In the genomic region with DNA sequence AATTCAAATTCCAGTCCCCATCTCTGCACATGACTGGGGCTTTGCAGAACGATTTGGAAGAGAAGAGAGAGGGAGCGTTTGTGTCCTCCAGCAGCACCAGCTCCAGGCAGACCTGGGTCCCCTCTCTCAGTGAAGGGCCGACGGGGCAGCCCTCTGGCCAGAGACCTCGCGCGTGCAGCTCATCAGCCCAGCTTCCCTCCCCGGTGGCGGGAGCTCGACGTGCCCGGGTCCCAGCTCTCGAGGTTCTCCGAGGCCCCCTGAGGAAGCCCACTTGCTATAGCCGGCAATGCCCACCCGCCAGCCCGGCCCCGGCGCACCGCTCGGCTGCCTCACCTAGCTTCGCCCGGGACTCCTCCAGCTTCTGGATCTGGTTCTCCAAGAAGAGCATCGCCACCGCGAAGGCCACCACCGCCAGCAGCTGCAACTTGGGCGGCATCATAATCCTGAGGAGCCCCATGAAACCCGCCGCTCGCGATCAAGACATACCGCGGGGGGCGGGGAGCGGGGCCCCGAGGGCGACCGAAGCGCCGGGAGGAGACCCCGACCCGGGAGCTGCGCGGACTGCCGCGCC, we compare ENCODE assay signal across 8 mouse cellular contexts. TPM values are rescaled to one million over a fixed set of nuclear protein-coding genes. Genes with fewer than 3 reads are reported as not detected.
A peak's percentile ranks its signal among the peaks of the same experiment; 100 is the strongest.
DNase-seq lines count a peak whose midpoint lies in the region; ATAC-seq and TF ChIP-seq lines count a peak whose summit lies in the region.

No protein-coding gene starts in this region.

- H3K27me3 ChIP-seq in heart, adult 2 months (ENCODE audit: control insufficient read depth, insufficient read depth, low read length): no peaks in the 10 kb centered on the region
- H3K27me3 ChIP-seq in kidney, postnatal 0 days (ENCODE audit: insufficient read depth, low read length): no peaks in the 10 kb centered on the region
- H3K27me3 ChIP-seq in lung, embryonic 14.5 days (ENCODE audit: insufficient read depth, low read length): no peaks in the 10 kb centered on the region
- H3K27me3 ChIP-seq in neural tube, embryonic 14.5 days (ENCODE audit: control insufficient read depth, insufficient read depth, low read length): no peaks in the 10 kb centered on the region

- no peak for TF ChIP-seq POLR2A in brain, embryonic 14.5 days (IDR thresholded peaks at IDR 0.05; ENCODE audit: borderline replicate concordance, extremely low read depth, insufficient read depth, insufficient read length, poor library complexity, severe bottlenecking)
- no peak for TF ChIP-seq POLR2A in heart, adult 2 months (IDR thresholded peaks at IDR 0.05; ENCODE audit: insufficient read depth, low read depth, low read length)

- no peak for TF ChIP-seq EP300 in heart, adult 2 months (IDR thresholded peaks at IDR 0.05; ENCODE audit: insufficient read depth, low read depth, low read length)

- no peak for DNase-seq in cerebellum, adult 11 months
- peak; percentile 54 for DNase-seq in 3T3-L1 (ENCODE audit: low read depth, low spot score)
- peak; percentile 63 for DNase-seq in brain, embryonic 14.5 days (ENCODE audit: low read depth)
- peak in 1 of 2 experiments; percentile 69 for DNase-seq in heart, adult 2 months
- DNase-seq in kidney, postnatal 0 days (ENCODE audit: low spot score): peak; percentile 46
- peak; percentile 61 for DNase-seq in lung, embryonic 14.5 days

- intact Hi-C loops in heart, adult 2 months (cut with DNase I): loop anchor here (2.0 kb wide), 1 partner anchor 45 kb away; no protein-coding TSS in a partner anchor

- WGBS in heart, adult 2 months: 1% methylated on average over 47 of the region's 47 CpGs
- 0% methylated on average over 41 of the region's 47 CpGs for WGBS in kidney, postnatal 0 days
- WGBS in lung, embryonic 14.5 days: 0% methylated on average over 45 of the region's 47 CpGs
- WGBS in neural tube, embryonic 14.5 days: under 1% methylated on average over 35 of the region's 47 CpGs

- H3K4me3 ChIP-seq in heart, adult 2 months: peak overlapping the region; percentile 92
- H3K4me3 ChIP-seq in kidney, postnatal 0 days (replicated peaks; ENCODE audit: low read depth, low read length): peak overlapping the region; percentile 93
- H3K4me3 ChIP-seq in lung, embryonic 14.5 days (ENCODE audit: low read depth, low read length): peak overlapping the region; percentile 85
- H3K4me3 ChIP-seq in neural tube, embryonic 14.5 days (ENCODE audit: low read depth, low read length): peak overlapping the region; percentile 78

- H3K9me3 ChIP-seq in kidney, postnatal 0 days (replicated peaks; ENCODE audit: low read length): no peaks in the 10 kb centered on the region
- no peaks in the 10 kb centered on the region for H3K9me3 ChIP-seq in lung, embryonic 14.5 days (ENCODE audit: low read depth, low read length)
- no peaks in the 10 kb centered on the region for H3K9me3 ChIP-seq in neural tube, embryonic 14.5 days (ENCODE audit: control insufficient read depth, low read length)

- peaks cover 17% of the 10 kb centered on the region for H3K36me3 ChIP-seq in heart, adult 2 months (ENCODE audit: control insufficient read depth, insufficient read depth, low read length)
- H3K36me3 ChIP-seq in kidney, postnatal 0 days (ENCODE audit: insufficient read depth, low read length): no peaks in the 10 kb centered on the region
- H3K36me3 ChIP-seq in lung, embryonic 14.5 days (ENCODE audit: insufficient read depth): peaks cover 15% of the 10 kb centered on the region; the same call in 1 of the 2 replicates
- H3K36me3 ChIP-seq in neural tube, embryonic 14.5 days (ENCODE audit: control insufficient read depth, insufficient read depth, low read length): 0 out of 2 replicates have a peak, but pooled peaks cover 4% of the 10 kb centered on the region

- H3K9ac ChIP-seq in heart, adult 2 months (ENCODE audit: low read depth, low read length): peak overlapping the region; percentile 95
- H3K9ac ChIP-seq in kidney, postnatal 0 days (ENCODE audit: low read depth, low read length): peak overlapping the region; percentile 91
- H3K9ac ChIP-seq in lung, embryonic 14.5 days: peak overlapping the region; percentile 83
- peak overlapping the region; percentile 87 for H3K9ac ChIP-seq in neural tube, embryonic 14.5 days (replicated peaks; ENCODE audit: low read depth, low read length)

- H3K4me2 ChIP-seq in kidney, postnatal 0 days (ENCODE audit: low read length): peak overlapping the region; percentile 76
- peak overlapping the region; percentile 97 for H3K4me2 ChIP-seq in lung, embryonic 14.5 days
- peak overlapping the region; percentile 95 for H3K4me2 ChIP-seq in neural tube, embryonic 14.5 days (ENCODE audit: low read depth, low read length)

- TF ChIP-seq CTCF in brain, embryonic 14.5 days (IDR thresholded peaks at IDR 0.05; ENCODE audit: borderline replicate concordance, extremely low read depth, insufficient read depth, insufficient read length): no peak
- TF ChIP-seq CTCF in heart, adult 2 months (IDR thresholded peaks at IDR 0.05): no peak
- TF ChIP-seq CTCF in kidney, postnatal 0 days (IDR thresholded peaks at IDR 0.05; ENCODE audit: low read depth): no peak
- TF ChIP-seq CTCF in lung, embryonic 14.5 days (IDR thresholded peaks at IDR 0.05; ENCODE audit: low read depth): no peak

- peak; percentile 21 for ATAC-seq in cerebellum, adult (ENCODE audit: insufficient number of reproducible peaks, low FRiP score, low TSS enrichment)
- ATAC-seq in kidney, postnatal 0 days (replicated peaks; ENCODE audit: low FRiP score, low read depth): peak; percentile 19
- ATAC-seq in lung, embryonic 14.5 days (ENCODE audit: insufficient read depth): peak; percentile 16
- ATAC-seq in neural tube, embryonic 14.5 days (ENCODE audit: low read depth): peak; percentile 33

- H3K4me1 ChIP-seq in heart, adult 2 months (ENCODE audit: control insufficient read depth, insufficient read depth, low read length): peaks cover 6% of the 10 kb centered on the region
- H3K4me1 ChIP-seq in kidney, postnatal 0 days (replicated peaks; ENCODE audit: insufficient read depth, low read length): peaks cover 13% of the 10 kb centered on the region; the same call in 1 of the 2 replicates
- H3K4me1 ChIP-seq in lung, embryonic 14.5 days (ENCODE audit: insufficient read depth): no peaks in the 10 kb centered on the region; the same call in 1 of the 2 replicates
- H3K4me1 ChIP-seq in neural tube, embryonic 14.5 days (ENCODE audit: control insufficient read depth, insufficient read depth, low read length): peaks cover 25% of the 10 kb centered on the region

- H3K27ac ChIP-seq in heart, adult 2 months: peak overlapping the region; percentile 87
- H3K27ac ChIP-seq in kidney, postnatal 0 days: peak overlapping the region; percentile 84
- peak overlapping the region; percentile 87 for H3K27ac ChIP-seq in lung, embryonic 14.5 days (ENCODE audit: low read depth)
- peak overlapping the region; percentile 88 for H3K27ac ChIP-seq in neural tube, embryonic 14.5 days (ENCODE audit: low read depth, low read length)

- H3K79me2 ChIP-seq in heart, adult 2 months (replicated peaks; ENCODE audit: control insufficient read depth, insufficient read depth, low read length): peaks cover 5% of the 10 kb centered on the region

RNA-seq across cellular contexts. Expression of gene Hs2st1, which starts 0.5 kb away (rescaled TPM):
- polyA plus RNA-seq in brain, embryonic 14.5 days (2012; rRNA removed): 27.3 and 30.9 TPM in 2 replicates
- total RNA-seq in heart, adult 2 months (2021): 1 to 10 TPM; 7.2 to 8.4 TPM
- polyA plus RNA-seq in heart, adult 2 months (2012; rRNA removed): 2.3 and 5.2 TPM in 2 replicates
- polyA plus RNA-seq in kidney, postnatal 0 days (2015; fragmentation: Nextera tagmentation; extraction: Ambion mirVana): 9.7 and 10.4 TPM in 2 replicates
- polyA plus RNA-seq in lung, embryonic 14.5 days (2014; fragmentation: Nextera tagmentation; extraction: Ambion mirVana): 11.9 and 13.3 TPM in 2 replicates
- 17.0 and 18.6 TPM in 2 replicates for polyA plus RNA-seq in neural tube, embryonic 14.5 days (2014; fragmentation: Nextera tagmentation; extraction: Ambion mirVana)

RNA-seq across cellular contexts. Expression of gene Selenof, which starts 0.6 kb away (rescaled TPM):
- polyA plus RNA-seq in brain, embryonic 14.5 days (2012; rRNA removed): 254 and 296 TPM in 2 replicates
- 100 to 1,000 TPM; 127 to 136 TPM for total RNA-seq in heart, adult 2 months (2021)
- 97.2 and 155 TPM in 2 replicates for polyA plus RNA-seq in heart, adult 2 months (2012; rRNA removed)
- polyA plus RNA-seq in kidney, postnatal 0 days (2015; fragmentation: Nextera tagmentation; extraction: Ambion mirVana): 840 and 861 TPM in 2 replicates
- 497 and 531 TPM in 2 replicates for polyA plus RNA-seq in lung, embryonic 14.5 days (2014; fragmentation: Nextera tagmentation; extraction: Ambion mirVana)
- 485 and 490 TPM in 2 replicates for polyA plus RNA-seq in neural tube, embryonic 14.5 days (2014; fragmentation: Nextera tagmentation; extraction: Ambion mirVana)
